Mouse (Mus musculus): ENCODE measurements around the gene Rbm47.

Gene Rbm47

GRCm38 (mm10) chr5:66085478-66085877, 87.4 kb downstream of the Rbm47 start:
- DNase-seq (ENCODE audit: low spot score) = no peak

GRCm38 (mm10) chr5:66084541-66084940, 88.4 kb downstream of the Rbm47 start:
- no peak for DNase-seq (ENCODE audit: low spot score)

- DNase-seq (ENCODE audit: low spot score) = peak; percentile 63
Observed at GRCm38 (mm10) chr5:66083350-66083749, 89.6 kb downstream of the Rbm47 start.

- peak; percentile 33 for DNase-seq (ENCODE audit: low spot score)
Observed at GRCm38 (mm10) chr5:66082229-66082572, 90.7 kb downstream of the Rbm47 start.

- no peak for DNase-seq (ENCODE audit: low spot score)
Observed at GRCm38 (mm10) chr5:66081443-66082228, 91.3 kb downstream of the Rbm47 start.

- DNase-seq (ENCODE audit: low spot score) = peak; percentile 36
Observed at GRCm38 (mm10) chr5:66080529-66081220, 92.2 kb downstream of the Rbm47 start.

GRCm38 (mm10) chr5:66079358-66080179, 93.3 kb downstream of the Rbm47 start:
- no peak for DNase-seq (ENCODE audit: low spot score)

GRCm38 (mm10) chr5:66078491-66079012, 94.4 kb downstream of the Rbm47 start:
- no peak for DNase-seq (ENCODE audit: low spot score)

- peak; percentile 69 for DNase-seq (ENCODE audit: low spot score)
Observed at GRCm38 (mm10) chr5:66077416-66077815, 95.5 kb downstream of the Rbm47 start.

- no peak for DNase-seq (ENCODE audit: low spot score)
Observed at GRCm38 (mm10) chr5:66076685-66077301, 96.1 kb downstream of the Rbm47 start.

GRCm38 (mm10) chr5:66075906-66076305, 97.0 kb downstream of the Rbm47 start:
- DNase-seq (ENCODE audit: low spot score) = no peak

GRCm38 (mm10) chr5:66075032-66075488, 97.9 kb downstream of the Rbm47 start:
- no peak for DNase-seq (ENCODE audit: low spot score)

- no peak for DNase-seq (ENCODE audit: low spot score)
Observed at GRCm38 (mm10) chr5:66074235-66074634, 98.7 kb downstream of the Rbm47 start.

- DNase-seq (ENCODE audit: low spot score) = no peak
Observed at GRCm38 (mm10) chr5:66073604-66074164, 99.2 kb downstream of the Rbm47 start.

- DNase-seq (ENCODE audit: low spot score) = no peak
Observed at GRCm38 (mm10) chr5:66071722-66072121, 101.2 kb downstream of the Rbm47 start.

GRCm38 (mm10) chr5:66070350-66070749, 102.6 kb downstream of the Rbm47 start:
- DNase-seq (ENCODE audit: low spot score) = no peak

GRCm38 (mm10) chr5:66069470-66070144, 103.3 kb downstream of the Rbm47 start:
- DNase-seq (ENCODE audit: low spot score) = peak; percentile 44

GRCm38 (mm10) chr5:66069133-66069469, 103.8 kb downstream of the Rbm47 start:
- no peak for DNase-seq (ENCODE audit: low spot score)

- DNase-seq (ENCODE audit: low spot score) = no peak
Observed at GRCm38 (mm10) chr5:66068068-66068920, 104.6 kb downstream of the Rbm47 start.

GRCm38 (mm10) chr5:66067219-66067618, 105.7 kb downstream of the Rbm47 start:
- no peak for DNase-seq (ENCODE audit: low spot score)

All from ovary, postnatal 36 days (tissue).